Mouse (Mus musculus): ENCODE measurements around the gene Ranbp10.
A peak's percentile ranks its signal among the peaks of the same experiment; 100 is the strongest.
"Not testable (repeated sequence)": the region's sequence is repeated elsewhere in the genome, so short reads cannot be mapped to it uniquely, and the experiment has no call there.

The Ranbp10 gene

DNA sequence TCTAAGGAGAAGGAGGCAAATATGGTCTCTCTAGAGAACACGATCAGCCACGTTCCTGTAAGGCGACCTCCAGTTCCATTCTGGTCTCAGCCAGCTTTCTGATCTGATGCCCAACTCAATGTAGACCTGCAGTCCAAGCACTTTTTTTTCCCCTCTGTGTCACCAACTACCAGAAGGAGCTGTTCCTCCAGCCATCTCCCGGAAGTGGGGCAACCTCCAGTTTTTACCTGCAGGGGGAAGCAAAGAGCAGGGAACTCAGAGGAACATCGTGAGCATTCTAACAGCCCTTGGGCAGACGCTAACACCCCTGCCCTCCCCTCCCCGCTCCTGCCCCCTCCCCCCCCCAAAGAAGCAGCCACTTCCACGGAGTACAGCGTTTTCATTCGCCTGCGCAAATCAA lies 8.2 kb upstream of the Ranbp10 start:
- DNase-seq (ENCODE audit: extremely low read depth, low read depth) = peak; percentile 57

DNA sequence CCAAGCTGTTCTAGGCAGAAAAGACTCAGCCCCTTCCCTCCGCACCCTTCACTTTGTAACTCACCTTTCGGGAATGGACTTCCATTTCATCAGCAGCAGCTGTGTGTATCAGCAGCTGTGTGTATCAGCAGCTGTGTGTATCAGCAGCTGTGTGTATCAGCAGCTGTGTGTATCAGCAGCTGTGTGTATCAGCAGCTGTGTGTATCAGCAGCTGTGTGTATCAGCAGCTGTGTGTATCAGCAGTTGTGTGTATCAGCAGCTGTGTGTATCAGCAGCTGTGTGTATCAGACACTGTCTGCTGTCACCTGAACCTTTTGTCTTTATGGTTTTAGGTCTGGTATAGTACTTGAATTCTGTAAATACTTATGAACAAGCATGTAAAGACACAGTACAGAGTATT lies 6.6 kb upstream of the Ranbp10 start:
- not testable (repeated sequence) for DNase-seq (ENCODE audit: extremely low read depth, low read depth)

DNA sequence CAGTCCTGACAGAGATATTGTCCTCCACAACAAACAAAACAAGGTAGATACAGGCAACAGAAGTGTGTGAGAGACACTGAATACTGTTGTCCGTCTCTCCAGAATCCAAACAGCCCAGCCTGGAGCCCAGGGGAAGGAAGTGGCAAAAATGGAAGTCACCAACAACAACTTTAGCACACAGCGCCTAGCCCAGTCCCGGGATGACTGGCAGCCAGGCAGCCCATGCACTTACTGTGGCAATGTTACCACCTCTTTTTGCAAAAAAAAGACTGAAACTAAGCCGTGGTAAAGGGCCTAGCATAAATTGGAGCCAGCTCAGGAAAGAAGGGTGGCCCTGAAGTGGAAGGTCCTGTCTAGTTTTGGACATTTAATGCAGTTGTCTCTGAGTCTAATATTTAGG lies 771 bp downstream of the Ranbp10 start:
- no peak for DNase-seq (ENCODE audit: extremely low read depth, low read depth)

DNA sequence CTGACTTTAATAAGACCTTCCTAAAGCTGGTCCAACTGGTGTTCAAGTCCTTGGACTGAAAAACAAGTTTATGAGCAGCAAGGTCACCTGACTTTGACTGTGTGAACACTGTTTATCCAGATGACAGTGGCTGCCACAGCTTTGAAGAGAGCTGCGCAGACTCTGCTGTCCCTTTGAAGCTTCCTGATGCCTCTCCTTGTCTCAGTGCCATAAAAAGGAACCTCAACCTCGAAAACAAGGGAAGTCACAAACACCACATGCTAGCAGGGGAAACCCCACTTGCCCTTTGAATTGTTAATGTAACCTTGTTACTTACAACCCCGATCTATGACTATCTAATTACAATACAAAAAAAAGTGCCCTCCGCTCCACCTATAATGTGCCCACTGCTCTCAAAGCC lies 1.6 kb downstream of the Ranbp10 start:
- DNase-seq (ENCODE audit: extremely low read depth, low read depth) = no peak

DNA sequence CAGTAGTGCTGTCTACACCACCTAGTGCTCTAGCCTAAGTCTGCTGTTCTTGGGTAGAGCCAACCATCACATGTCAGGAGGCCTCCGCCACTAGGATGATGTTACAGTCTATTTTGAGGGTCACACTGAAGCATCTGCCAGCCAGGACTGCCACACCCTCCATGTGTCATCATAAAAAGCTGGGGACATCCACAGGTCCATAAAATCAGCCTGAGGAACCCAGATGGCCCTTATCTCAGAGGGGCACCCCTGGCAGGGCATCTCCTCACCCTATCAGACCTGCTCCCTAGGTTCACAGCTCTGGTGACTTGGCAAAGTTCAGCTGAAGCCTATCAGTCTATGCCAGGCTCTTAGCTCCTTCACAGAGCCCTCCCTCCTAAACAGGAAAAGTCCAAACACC lies 6.2 kb downstream of the Ranbp10 start:
- DNase-seq (ENCODE audit: extremely low read depth, low read depth) = peak; percentile 82

DNA sequence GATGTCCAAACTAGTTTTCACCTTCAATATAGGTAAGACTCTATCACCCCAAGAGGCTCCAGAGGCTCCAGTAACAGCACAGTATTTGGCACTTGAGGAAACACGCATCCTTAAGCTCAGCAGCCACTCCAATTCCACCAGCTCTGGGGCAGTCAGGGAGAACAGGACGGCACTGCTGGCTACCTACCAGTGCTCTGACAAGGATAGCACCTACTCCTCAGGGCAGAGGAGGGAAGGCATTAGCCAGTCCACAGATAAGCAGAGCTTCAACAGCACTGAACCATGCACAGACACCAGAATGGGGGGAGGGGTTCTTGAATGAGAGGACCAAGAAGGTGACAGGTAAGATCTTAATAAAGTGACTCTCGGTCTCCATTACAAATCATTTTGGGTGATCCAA lies 7.5 kb downstream of the Ranbp10 start:
- no peak for DNase-seq (ENCODE audit: extremely low read depth, low read depth)

DNA sequence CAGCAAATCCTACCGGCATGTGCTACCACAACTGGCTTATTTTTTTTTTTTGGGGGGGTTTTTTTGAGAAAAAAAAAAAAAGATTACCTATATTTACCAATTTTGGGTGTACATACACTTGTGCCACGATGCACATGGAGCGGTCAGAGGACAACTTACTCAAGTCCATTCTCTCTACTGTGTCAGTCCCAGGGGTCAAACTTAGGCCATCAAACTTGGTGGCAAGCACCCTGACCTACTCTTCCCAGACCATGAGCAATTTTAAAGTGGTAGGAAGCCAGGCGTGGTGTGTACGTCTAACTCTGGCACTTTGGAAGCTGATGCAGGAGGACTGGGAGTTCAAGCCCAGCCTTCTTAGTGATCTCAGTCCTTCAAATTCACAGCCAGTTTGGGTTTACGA lies 13.9 kb downstream of the Ranbp10 start:
- no peak for DNase-seq (ENCODE audit: extremely low read depth, low read depth)

DNA sequence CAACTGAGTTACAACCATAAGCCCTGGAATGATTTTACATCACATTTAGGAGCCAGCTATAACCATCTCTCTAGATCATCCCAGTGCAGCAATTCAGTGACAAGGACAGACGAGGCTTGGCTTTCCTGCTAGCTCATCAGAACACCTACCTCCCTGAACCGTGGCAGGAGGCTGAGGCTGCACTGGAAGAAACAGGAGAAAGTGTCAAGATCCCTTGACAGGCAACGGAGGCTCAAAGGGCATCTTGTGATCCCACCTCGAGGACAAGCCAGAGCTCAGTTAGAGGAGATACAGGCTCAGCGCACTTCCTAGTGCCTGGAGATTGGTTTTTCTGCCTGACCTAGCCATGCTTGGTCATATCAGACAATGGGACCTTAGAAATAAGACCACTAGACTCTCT lies 14.6 kb downstream of the Ranbp10 start:
- DNase-seq (ENCODE audit: extremely low read depth, low read depth) = no peak

DNA sequence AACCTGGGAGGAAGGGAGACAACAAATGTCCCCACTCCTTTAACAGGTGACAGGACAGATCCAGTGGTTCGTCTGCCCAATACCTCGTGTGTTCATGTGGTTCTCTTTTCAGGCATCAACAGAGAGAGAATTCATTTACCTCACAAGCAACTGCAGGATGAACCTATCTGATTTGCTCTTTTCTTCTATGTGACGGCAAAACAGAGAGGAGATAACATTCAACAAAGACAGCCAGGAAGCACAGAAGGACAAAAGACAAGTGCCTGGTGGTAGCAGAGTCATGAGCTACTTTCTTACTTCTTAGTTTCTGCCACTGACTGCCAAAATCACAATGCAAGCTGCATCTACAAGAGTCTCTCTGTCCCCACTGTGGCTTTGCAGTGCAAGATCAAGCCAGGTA lies 15.6 kb downstream of the Ranbp10 start:
- DNase-seq (ENCODE audit: extremely low read depth, low read depth) = no peak

DNA sequence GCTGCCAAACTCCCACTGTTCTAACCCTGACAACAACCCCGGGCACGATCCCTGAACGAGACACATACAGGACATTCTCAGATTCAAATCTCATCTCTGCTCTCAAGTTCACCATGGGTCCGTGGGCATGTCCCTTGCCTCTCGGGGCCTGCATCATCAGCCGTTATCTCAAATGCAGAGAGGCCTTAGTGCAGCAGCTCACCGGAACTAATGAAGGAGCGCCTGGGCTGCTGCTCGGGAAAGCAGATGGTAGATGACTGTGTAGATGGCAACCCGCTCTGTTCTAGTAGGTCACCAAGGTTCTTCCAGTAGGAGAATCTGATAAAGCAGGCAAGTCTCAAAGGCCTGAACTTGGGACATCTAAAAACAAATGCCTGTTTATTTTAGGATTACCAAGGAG lies 16.1 kb downstream of the Ranbp10 start:
- DNase-seq (ENCODE audit: extremely low read depth, low read depth) = no peak

DNA sequence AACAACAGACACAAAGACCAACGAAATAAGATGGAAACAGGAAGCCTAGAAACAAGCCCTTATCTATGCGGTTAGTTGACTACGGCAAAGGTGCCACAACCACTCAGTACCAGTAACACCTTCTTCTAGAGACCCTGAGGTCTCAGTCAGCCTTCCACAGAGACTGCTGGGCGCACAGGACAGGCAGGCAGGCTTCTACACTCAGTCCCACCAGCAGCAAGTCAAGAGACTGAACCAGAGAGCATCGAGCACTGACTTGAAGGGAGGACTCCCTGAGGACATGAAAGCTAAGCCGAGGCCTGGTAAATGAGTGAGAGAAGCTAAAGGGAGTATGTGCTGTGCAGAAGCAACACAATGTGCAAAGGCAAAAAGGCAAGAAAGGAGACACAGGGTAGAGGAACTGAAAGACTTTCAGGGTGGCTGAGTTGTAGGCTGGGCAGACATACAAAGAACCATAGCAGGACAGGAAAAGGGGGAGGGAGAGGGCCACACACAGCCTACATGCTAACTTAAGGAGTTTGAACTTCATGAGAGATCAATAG lies 16.8 kb downstream of the Ranbp10 start:
- DNase-seq (ENCODE audit: extremely low read depth, low read depth) = peak; percentile 60

DNA sequence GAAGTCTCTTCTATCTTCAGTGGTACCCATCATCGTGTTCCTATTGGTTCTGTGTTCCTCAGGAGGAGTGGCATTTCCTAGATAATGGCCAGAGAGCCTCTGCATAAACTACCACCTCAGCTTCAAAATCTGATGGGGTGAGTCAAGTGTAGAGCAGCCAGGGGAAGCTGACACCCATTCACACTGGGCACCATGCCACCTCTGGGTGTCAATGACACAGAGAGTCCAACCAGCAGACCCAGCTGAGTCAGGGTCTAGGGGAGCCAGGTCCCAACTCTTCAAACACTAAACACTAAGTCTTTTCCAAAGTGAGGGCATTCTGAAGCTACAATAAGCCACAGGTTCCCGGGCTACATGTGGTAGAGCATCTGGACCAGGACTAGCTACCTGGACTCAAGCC lies 18.7 kb downstream of the Ranbp10 start:
- peak; percentile 36 for DNase-seq (ENCODE audit: extremely low read depth, low read depth)

DNA sequence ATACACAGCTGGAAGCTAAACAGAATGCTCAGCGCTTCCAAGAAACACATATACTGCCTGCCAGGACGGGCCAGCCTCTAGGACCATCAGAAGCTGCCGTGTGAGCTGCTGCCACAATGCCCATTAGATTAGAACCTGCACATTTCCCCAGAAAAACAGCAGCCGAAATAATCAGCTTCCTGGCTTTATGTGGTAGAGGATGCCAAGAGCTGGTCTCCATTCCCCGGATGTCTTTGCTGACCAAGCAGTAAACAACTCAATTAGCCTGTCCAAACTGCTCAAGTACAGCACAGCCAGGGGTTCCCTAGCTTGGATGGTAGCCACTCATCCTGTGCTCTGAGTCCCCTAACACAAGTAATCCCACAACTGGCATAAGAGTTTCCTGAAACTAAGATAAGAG lies 19.4 kb downstream of the Ranbp10 start:
- no peak for DNase-seq (ENCODE audit: extremely low read depth, low read depth)

DNA sequence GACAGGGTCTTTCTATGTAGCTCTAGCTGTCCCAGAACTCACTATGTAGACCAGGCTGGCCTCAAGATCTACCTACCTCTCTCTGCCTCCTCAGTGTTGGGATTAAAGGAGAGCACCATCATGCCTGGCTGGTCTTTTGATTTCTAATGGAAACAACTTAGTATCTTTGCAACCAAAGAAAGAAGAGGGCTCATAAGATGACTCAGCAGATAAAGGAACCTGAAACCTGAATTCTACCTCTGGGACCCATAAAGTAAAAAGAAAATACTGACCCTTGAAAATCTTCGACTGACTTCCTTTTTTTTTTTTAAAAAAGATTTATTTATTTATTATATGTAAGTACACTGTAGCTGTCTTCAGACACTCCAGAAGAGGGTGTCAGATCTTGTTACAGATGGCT lies 21.2 kb downstream of the Ranbp10 start:
- no peak for DNase-seq (ENCODE audit: extremely low read depth, low read depth)

DNA sequence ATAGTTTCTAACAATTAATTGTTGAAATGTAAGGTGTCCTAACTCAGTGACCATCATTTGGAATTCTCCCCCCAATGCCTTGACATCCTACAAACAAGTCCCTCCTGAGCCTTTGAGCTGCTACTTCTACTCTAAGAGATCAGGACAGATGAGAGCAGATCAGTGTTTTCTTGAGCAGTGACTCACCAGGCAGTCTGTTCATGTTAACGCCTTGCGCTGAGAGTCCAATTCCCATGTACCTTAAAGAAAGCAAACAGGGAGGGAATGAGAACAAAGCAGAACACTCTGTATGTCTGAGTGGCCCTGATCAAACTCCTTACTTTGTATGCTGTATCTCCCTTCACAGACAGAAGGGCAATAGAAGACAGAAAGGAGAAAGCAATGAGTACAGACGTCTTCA lies 21.8 kb downstream of the Ranbp10 start:
- DNase-seq (ENCODE audit: extremely low read depth, low read depth) = no peak

DNA sequence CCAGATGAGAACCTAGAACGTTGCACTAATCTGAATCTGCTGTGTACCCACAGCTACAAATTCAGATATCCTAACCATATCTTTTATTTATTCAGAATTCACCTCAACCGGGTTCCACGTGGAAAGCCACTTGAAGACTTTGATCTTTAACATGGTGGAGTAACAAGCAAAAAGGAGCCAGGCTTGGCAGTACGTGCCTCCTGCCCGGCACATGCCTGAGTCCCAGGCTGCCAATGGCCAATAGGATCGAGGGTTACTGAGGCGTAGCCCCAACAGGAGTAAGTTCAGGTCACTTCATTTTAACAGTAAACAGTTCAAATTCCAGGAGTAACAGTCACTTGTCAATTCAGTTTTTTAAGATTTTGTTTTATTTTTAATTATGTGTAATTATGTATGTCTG lies 22.4 kb downstream of the Ranbp10 start:
- no peak for DNase-seq (ENCODE audit: extremely low read depth, low read depth)

DNA sequence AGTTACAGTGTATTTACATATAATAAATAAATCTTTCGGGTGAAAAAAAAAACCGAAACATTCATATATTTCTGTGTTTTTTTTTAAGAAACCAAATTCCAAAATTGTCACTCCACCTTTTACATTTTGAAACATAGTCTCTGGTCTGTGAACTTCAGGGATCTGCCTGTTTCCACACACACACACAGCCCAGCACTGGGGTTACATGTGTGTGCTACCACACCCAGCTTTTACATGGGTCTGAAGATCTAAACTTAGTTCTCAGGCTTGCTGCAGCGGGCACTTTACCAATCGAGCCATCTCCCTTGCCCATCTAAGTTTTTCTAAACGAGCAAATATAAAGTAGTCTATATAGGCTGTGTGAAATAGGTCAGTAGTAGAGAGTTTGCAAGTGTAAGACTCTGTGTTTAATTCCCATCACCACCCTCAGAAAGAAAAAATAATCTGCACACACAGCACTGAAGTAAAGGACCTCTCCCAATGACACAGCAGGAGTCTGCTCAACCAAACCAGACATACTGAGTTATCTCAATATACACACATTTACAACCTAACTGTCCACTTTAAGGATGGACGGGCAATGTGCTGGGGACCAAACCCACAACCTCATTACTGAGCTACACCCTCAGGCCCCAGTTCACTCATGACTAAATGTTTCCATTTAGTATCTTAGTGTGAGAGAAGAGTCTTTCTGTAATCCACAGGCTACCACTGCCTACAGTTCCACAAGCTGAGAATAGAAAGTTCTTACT lies 25.8 kb downstream of the Ranbp10 start:
- peak; percentile 62 for DNase-seq (ENCODE audit: extremely low read depth, low read depth)

DNA sequence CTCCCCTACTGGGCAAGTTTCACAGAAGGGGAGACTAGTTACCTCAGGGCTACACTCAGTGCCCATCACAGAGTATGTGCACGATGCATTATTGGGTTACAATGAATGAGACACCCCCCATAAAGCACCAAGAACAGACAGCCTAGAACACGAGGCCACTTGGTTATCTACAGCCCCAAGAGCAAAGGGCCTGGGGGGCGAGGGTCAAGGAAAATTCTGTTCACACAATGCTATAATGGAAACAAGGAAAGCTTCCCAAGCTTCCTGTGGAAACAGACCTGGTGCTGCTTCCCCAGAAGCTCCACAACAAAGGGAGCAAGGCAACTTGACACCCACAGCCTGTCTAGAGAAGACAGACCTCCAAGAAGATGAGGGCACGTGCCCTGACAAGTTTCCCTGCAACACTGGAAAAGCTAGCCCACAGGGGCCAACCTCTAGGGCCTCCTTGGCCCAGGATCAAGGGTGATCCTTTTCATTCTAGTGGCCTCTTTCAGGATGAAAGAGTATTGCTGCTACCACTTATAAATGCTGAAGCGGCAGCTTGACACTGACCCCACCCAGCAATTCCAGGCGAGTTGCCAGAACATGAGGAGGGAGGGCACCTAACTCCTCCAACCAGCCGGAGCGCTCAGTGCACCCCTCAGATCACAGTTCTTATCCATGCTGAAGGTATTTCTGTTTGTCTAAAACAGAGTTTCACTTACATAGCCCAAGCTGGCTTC lies 27.9 kb downstream of the Ranbp10 start:
- peak; percentile 85 for DNase-seq (ENCODE audit: extremely low read depth, low read depth)

DNA sequence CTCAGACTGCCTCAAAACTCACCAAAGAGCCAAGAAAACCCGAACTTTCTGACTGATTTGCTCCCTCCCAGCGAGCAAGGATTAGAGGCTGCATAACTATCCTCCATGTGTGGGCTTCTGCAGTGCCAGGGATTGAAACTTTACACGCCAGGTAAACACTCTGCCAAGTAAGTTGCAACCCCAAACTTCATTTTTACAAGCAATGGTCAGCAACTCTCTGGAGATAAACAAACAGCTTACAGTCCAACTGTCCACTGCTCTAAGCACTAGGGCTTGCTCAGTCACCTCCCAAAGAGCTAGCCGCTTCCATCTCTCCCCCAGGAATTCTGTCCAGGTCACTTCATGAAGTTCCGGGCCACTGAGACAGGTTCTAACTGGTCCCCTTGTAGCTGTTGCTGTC lies 28.7 kb downstream of the Ranbp10 start:
- no peak for DNase-seq (ENCODE audit: extremely low read depth, low read depth)

DNA sequence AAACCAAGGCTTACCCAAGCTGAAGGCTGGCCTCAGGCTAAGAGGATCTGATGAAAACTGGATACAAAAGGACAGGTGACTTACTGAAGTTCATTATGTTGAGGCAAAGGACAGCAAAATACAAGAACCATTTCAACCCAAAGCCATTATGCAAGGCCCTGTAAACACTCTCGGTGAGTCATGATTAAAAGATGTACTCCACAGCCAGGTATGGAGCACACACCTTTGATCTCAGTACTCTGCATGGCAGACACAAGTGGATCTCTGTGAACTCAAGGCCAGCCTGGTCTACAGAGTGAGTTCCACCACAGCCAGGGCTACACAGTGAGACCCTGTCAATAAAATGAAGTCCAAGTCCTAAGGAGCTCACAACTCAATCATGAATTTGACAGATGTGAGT lies 31.4 kb downstream of the Ranbp10 start:
- no peak for DNase-seq (ENCODE audit: extremely low read depth, low read depth)

DNA sequence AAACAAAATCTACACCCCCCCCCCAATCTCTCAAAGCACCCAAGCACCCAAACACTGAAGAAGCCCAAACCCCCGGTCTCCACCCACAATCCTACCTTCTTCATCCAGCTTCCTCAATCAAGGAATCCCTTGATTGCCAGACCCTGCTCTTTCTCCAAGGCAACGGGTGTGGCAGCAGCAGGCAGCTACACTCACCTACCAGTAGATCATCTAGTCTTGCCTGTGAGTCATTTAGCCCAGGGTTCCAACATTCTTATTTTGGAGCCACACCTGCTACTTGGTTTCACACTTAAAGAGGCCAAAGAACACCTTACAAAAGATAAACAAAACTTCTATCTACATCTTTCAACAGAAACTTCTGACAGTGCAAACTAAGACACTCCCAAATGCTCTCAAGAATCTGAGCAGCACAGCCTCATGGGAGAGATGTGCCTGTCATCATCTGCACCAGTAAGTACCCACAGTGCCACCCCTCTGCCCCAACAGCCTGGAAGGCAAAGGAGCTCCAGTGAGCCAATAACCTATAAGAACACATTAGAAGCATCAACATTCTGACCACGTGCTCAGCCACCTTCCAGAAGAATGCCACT lies 33.0 kb downstream of the Ranbp10 start:
- no peak for DNase-seq (ENCODE audit: extremely low read depth, low read depth)

DNA sequence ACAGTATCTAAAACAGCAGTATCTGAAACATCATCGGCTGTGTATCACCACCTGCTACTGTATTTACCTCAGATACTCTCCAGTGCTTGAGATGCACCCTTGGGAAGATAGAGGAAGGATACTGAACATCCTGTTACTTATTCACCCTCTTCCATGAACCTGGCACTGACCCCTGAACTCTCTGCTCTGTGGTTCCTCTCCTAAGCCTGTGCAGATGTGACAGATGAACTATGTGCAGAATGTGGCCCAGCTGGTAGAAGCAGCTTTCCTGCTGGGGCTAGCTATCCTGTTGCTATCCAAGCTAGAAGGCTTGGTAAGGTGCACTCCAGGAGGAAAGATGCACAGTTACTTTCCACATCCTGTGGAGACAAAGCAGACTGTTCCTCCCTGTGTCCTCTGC lies 33.8 kb downstream of the Ranbp10 start:
- no peak for DNase-seq (ENCODE audit: extremely low read depth, low read depth)

DNA sequence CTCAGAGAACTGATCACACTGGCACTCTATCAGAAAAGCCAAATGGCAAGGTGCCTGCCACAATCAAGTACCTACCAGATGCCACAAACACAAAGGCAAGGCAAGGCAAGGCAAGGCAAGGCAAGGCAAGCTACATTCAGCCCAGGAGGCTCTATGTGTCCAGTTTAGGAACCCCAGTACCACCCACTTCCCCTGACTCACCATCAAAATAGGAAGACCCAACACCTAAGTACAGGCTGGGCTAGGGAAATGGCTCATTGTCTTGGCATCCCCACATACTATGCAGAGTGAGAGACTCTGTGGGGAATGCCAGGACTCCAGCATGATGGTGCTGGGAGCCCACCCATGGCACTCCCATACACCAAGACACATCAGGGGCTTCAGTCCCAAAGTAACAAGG lies 37.5 kb downstream of the Ranbp10 start:
- no peak for DNase-seq (ENCODE audit: extremely low read depth, low read depth)
